Mouse (Mus musculus) midbrain, embryonic 14.5 days (tissue): ENCODE data around the gene Angptl4. TPM values are rescaled to one million over a fixed set of nuclear protein-coding genes. Genes with fewer than 3 reads are reported as not detected.
A peak's percentile ranks its signal among the peaks of the same experiment; 100 is the strongest.
"Not testable (repeated sequence)": the region's sequence is repeated elsewhere in the genome, so short reads cannot be mapped to it uniquely, and the experiment has no call there.

Experiments used
- ATAC-seq: fragments of 200-750 bp; cut with Nextera tagmentation; 2 replicates; pipeline ENCODE4 v1.8.0; 2017; ENCODE audit warnings: moderate number of reproducible peaks, moderate library complexity; ENCODE audit not compliant: low FRiP score, low TSS enrichment
- DNase-seq: peaks from one replicate; pipeline ENCODE4 v3.0.0-alpha.2; 2015
- H3K27ac ChIP-seq: fragments of 300-500 bp; sonication (generic); replicated peaks from 2 replicates; pipeline ENCODE4 v1.5.1; 2014; ENCODE audit warnings: mild to moderate bottlenecking, low read depth, low read length, moderate library complexity
- H3K27me3 ChIP-seq: fragments of 300-500 bp; sonication (generic); 2 replicates; pipeline ENCODE4 v1.6.1; 2014; ENCODE audit warnings: low read length, control low read depth, mixed read lengths; ENCODE audit not compliant: control insufficient read depth, insufficient read depth
- H3K36me3 ChIP-seq: fragments of 300-500 bp; sonication (generic); 2 replicates; pipeline ENCODE4 v1.6.1; 2014; ENCODE audit warnings: low read length, control low read depth; ENCODE audit not compliant: control insufficient read depth, insufficient read depth
- H3K4me1 ChIP-seq: fragments of 300-500 bp; sonication (generic); 2 replicates; pipeline ENCODE4 v1.6.1; 2014; ENCODE audit warnings: mild to moderate bottlenecking, antibody characterized with exemption, low read length, control low read depth; ENCODE audit not compliant: control insufficient read depth, insufficient read depth
- H3K4me2 ChIP-seq: fragments of 300-500 bp; sonication (generic); 2 replicates; pipeline ENCODE4 v1.6.1; 2014; ENCODE audit warnings: mild to moderate bottlenecking, low read length, moderate library complexity
- H3K4me3 ChIP-seq: fragments of 300-500 bp; sonication (generic); replicated peaks from 2 replicates; pipeline ENCODE4 v1.5.1; 2014; ENCODE audit warnings: low read depth, low read length
- H3K9ac ChIP-seq: fragments of 300-500 bp; sonication (generic); replicated peaks from 2 replicates; pipeline ENCODE4 v1.6.1; 2014; ENCODE audit warnings: mild to moderate bottlenecking, low read length, moderate library complexity
- H3K9me3 ChIP-seq: fragments of 300-500 bp; sonication (generic); 2 replicates; pipeline ENCODE4 v1.6.1; 2016; ENCODE audit warnings: low read length, control low read depth, mixed read lengths; ENCODE audit not compliant: control insufficient read depth
- WGBS: fragments of 180-500 bp; shearing (Covaris S2); extraction: QIAGEN DNeasy Blood & Tissue Kit; methylation state at CpG from one replicate; pipeline ENCODE4 v1.1.7; 2014; 5-methylcytosine and 5-hydroxymethylcytosine counted together
- polyA plus RNA-seq: library from polyadenylated mRNA; unstranded; fragments of >200 nt; fragmentation: Nextera tagmentation; extraction: Ambion mirVana; gene quantifications from 2 replicates; pipeline ENCODE4 v1.2.1, GENCODE M21; 2014

The Angptl4 gene
- polyA plus RNA-seq, result 8.0 and 18.4 TPM in 2 replicates

- Histone ChIP-seq H3K27me3 (no peaks in the 10 kb centered on the region), H3K4me3 (peak within 1 kb of the TSS; percentile 41), H3K4me1 (peaks cover 4% of the 10 kb centered on the region; the same call in 1 of the 2 replicates), H3K9ac (peak within 1 kb of the TSS; percentile 43), H3K4me2 (peak within 1 kb of the TSS; percentile 85), H3K27ac (peak within 1 kb of the TSS; percentile 14; the same call in 1 of the 2 replicates), H3K9me3 (no peaks in the 10 kb centered on the region), H3K36me3 (no peaks in the 10 kb centered on the region)
- DNase-seq (peak; percentile 75), ATAC-seq (no peak)
- under 1% methylated on average over 50 of the region's 50 CpGs for WGBS
Observed at GRCm38 (mm10) chr17:33781124-33781977, at the start of gene Angptl4. Gene Angptl4 (minus strand): TSS chr17:33781830.

GRCm38 (mm10) chr17:33829561-33829960, 47.9 kb upstream of the Angptl4 start:
- Histone ChIP-seq H3K36me3 (peaks cover 56% of the 10 kb centered on the region), H3K4me1 (peaks cover 11% of the 10 kb centered on the region), H3K4me3 (no peak overlapping the region), H3K27ac (no peak overlapping the region), H3K27me3 (no peaks in the 10 kb centered on the region), H3K9me3 (no peaks in the 10 kb centered on the region), H3K4me2 (no peak overlapping the region), H3K9ac (no peak overlapping the region)
- DNase-seq (no peak), ATAC-seq (no peak)
- WGBS, result 89% methylated on average over 10 of the region's 10 CpGs

- H3K27me3 ChIP-seq, result no peaks in the 10 kb centered on the region
- no peaks in the 10 kb centered on the region for H3K9me3 ChIP-seq
- H3K9ac ChIP-seq, result no peak overlapping the region
- no peak overlapping the region for H3K27ac ChIP-seq
- H3K36me3 ChIP-seq, result peaks cover 50% of the 10 kb centered on the region
- H3K4me1 ChIP-seq, result peaks cover 11% of the 10 kb centered on the region
- H3K4me3 ChIP-seq, result no peak overlapping the region
- ATAC-seq, result no peak
- no peak for DNase-seq
- 72% methylated on average over 2 of the region's 2 CpGs for WGBS
- H3K4me2 ChIP-seq, result no peak overlapping the region
Observed at GRCm38 (mm10) chr17:33828892-33829291, 47.3 kb upstream of the Angptl4 start.

- WGBS, result 0% methylated on average over 3 of the region's 3 CpGs
- peaks cover 24% of the 10 kb centered on the region for H3K4me1 ChIP-seq
- no peak overlapping the region for H3K27ac ChIP-seq
- ATAC-seq, result no peak
- no peaks in the 10 kb centered on the region for H3K9me3 ChIP-seq
- DNase-seq, result peak; percentile 90
- peaks cover 42% of the 10 kb centered on the region for H3K36me3 ChIP-seq
- H3K4me3 ChIP-seq, result no peak overlapping the region
- no peaks in the 10 kb centered on the region for H3K27me3 ChIP-seq
- no peak overlapping the region for H3K9ac ChIP-seq
- no peak overlapping the region for H3K4me2 ChIP-seq
Observed at GRCm38 (mm10) chr17:33826850-33827249, 45.2 kb upstream of the Angptl4 start.

GRCm38 (mm10) chr17:33825462-33825861, 43.8 kb upstream of the Angptl4 start:
- no peak for DNase-seq
- Histone ChIP-seq H3K27ac (no peak overlapping the region), H3K4me1 (peaks cover 24% of the 10 kb centered on the region), H3K9me3 (no peaks in the 10 kb centered on the region), H3K27me3 (no peaks in the 10 kb centered on the region), H3K9ac (no peak overlapping the region), H3K4me2 (peak overlapping the region; percentile 74), H3K4me3 (peak overlapping the region; percentile 50), H3K36me3 (peaks cover 45% of the 10 kb centered on the region)
- ATAC-seq, result no peak
- 89% methylated on average over 8 of the region's 8 CpGs for WGBS

- peak overlapping the region; percentile 87 for H3K9ac ChIP-seq
- H3K36me3 ChIP-seq, result peaks cover 45% of the 10 kb centered on the region
- not testable (repeated sequence) for DNase-seq, H3K9me3 ChIP-seq, ATAC-seq, H3K27me3 ChIP-seq
- H3K27ac ChIP-seq, result peak overlapping the region; percentile 86; the same call in 1 of the 2 replicates
- peak overlapping the region; percentile 74 for H3K4me2 ChIP-seq
- H3K4me1 ChIP-seq, result peaks cover 24% of the 10 kb centered on the region
- H3K4me3 ChIP-seq, result peak overlapping the region; percentile 50
- 4% methylated on average over 6 of the region's 6 CpGs for WGBS
Observed at GRCm38 (mm10) chr17:33824997-33825330, 43.3 kb upstream of the Angptl4 start.

- Histone ChIP-seq H3K4me1 (peaks cover 24% of the 10 kb centered on the region), H3K36me3 (peaks cover 44% of the 10 kb centered on the region), H3K27me3 (no peaks in the 10 kb centered on the region), H3K4me3 (peak within 1 kb of the TSS; percentile 50), H3K9ac (peak within 1 kb of the TSS; percentile 87), H3K4me2 (peak within 1 kb of the TSS; percentile 74), H3K9me3 (no peaks in the 10 kb centered on the region), H3K27ac (peak within 1 kb of the TSS; percentile 86)
- peak; percentile 94 for ATAC-seq
- DNase-seq, result peak; percentile 99
- WGBS, result under 1% methylated on average over 51 of the region's 51 CpGs
Observed at GRCm38 (mm10) chr17:33824084-33824996, 42.7 kb upstream of the Angptl4 start, which contains the start of the genes Rps28 and Ndufa7. Gene Rps28 (minus strand): TSS chr17:33824562. Gene Ndufa7 (plus strand): TSS chr17:33824572.

- WGBS, result 82% methylated on average over 8 of the region's 8 CpGs
- DNase-seq, H3K9me3 ChIP-seq, H3K27me3 ChIP-seq, ATAC-seq, H3K27ac ChIP-seq: not testable (repeated sequence)
- Histone ChIP-seq H3K36me3 (peaks cover 50% of the 10 kb centered on the region), H3K4me2 (peak overlapping the region; percentile 74), H3K4me1 (peaks cover 28% of the 10 kb centered on the region), H3K4me3 (peak overlapping the region; percentile 50), H3K9ac (peak overlapping the region; percentile 87)
Observed at GRCm38 (mm10) chr17:33823171-33823570, 41.5 kb upstream of the Angptl4 start.
